Mouse (Mus musculus): ENCODE data around the gene Trank1.

Gene Trank1

GRCm38 (mm10) chr9:111383046-111383445, 71.5 kb downstream of the Trank1 start:
- no peak for DNase-seq

GRCm38 (mm10) chr9:111383756-111384155, 72.2 kb downstream of the Trank1 start:
- DNase-seq: no peak

GRCm38 (mm10) chr9:111385526-111386491, 74.3 kb downstream of the Trank1 start:
- DNase-seq: no peak

GRCm38 (mm10) chr9:111386569-111386968, 75.0 kb downstream of the Trank1 start:
- no peak for DNase-seq

- no peak for DNase-seq
Measured at GRCm38 (mm10) chr9:111387576-111387975, 76.0 kb downstream of the Trank1 start.

- DNase-seq: no peak
Measured at GRCm38 (mm10) chr9:111390016-111390415, 78.5 kb downstream of the Trank1 start.

GRCm38 (mm10) chr9:111391036-111391435, 79.5 kb downstream of the Trank1 start:
- DNase-seq: no peak

- DNase-seq: no peak
Measured at GRCm38 (mm10) chr9:111391926-111392442, 80.4 kb downstream of the Trank1 start.

GRCm38 (mm10) chr9:111395265-111395664, 83.7 kb downstream of the Trank1 start:
- no peak for DNase-seq

- no peak for DNase-seq
Measured at GRCm38 (mm10) chr9:111398059-111398458, 86.5 kb downstream of the Trank1 start.

GRCm38 (mm10) chr9:111400089-111400488, 88.5 kb downstream of the Trank1 start:
- no peak for DNase-seq

- DNase-seq: no peak
Measured at GRCm38 (mm10) chr9:111403159-111403558, 91.6 kb downstream of the Trank1 start.

- DNase-seq: no peak
Measured at GRCm38 (mm10) chr9:111404346-111405079, 93.0 kb downstream of the Trank1 start.

- no peak for DNase-seq
Measured at GRCm38 (mm10) chr9:111405080-111405428, 93.5 kb downstream of the Trank1 start.

- DNase-seq: no peak
Measured at GRCm38 (mm10) chr9:111408012-111408411, 96.5 kb downstream of the Trank1 start.

GRCm38 (mm10) chr9:111408427-111408826, 96.9 kb downstream of the Trank1 start:
- DNase-seq: no peak

- DNase-seq: no peak
Measured at GRCm38 (mm10) chr9:111412471-111413160, 101.1 kb downstream of the Trank1 start.

GRCm38 (mm10) chr9:111421862-111422261, 110.3 kb downstream of the Trank1 start:
- DNase-seq: no peak

GRCm38 (mm10) chr9:111422567-111422966, 111.0 kb downstream of the Trank1 start:
- DNase-seq: no peak

GRCm38 (mm10) chr9:111425113-111425512, 113.6 kb downstream of the Trank1 start:
- DNase-seq: no peak

GRCm38 (mm10) chr9:111425952-111426351, 114.4 kb downstream of the Trank1 start:
- DNase-seq: no peak

- DNase-seq: no peak
Measured at GRCm38 (mm10) chr9:111427891-111428555, 116.5 kb downstream of the Trank1 start.
